Mouse (Mus musculus): Measurements from ENCODE around the gene Nhs. TPM values are rescaled to one million over a fixed set of nuclear protein-coding genes. Genes with fewer than 3 reads are reported as not detected.

The Nhs gene
- total and polyA plus RNA-seq, 2 experiments, result 0.01 to 0.09 TPM

DNA sequence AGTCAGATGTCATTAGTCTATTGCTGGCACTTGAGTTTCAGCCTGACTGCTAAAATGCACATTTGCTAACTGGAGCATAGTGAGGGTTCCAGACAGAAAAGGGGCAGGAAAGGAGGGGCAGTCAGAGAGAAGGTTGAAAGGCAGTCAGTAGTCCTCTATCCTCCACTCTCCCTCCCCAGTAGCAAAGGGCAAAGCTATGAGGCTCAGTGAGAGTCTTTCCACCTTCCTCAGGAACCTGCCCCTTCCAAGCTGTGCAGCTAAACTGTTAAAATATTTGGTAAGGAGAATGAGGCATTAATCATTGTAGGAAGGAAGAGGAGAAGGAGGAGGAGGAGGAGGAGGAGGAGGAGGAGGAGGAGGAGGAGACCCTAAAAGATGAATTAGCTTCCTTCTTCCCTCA is 115.4 kb downstream of the Nhs start:
- TF ChIP-seq CTCF (IDR thresholded peaks at IDR 0.05; ENCODE audit: low read depth, low read length) (no peak), POLR2A (IDR thresholded peaks at IDR 0.05; ENCODE audit: extremely low read depth, insufficient read depth, low read length) (no peak)
- no peaks in the 10 kb centered on the region for H3K79me2 ChIP-seq (ENCODE audit: control insufficient read depth, insufficient read depth, low read length)
- H3K27ac ChIP-seq (replicated peaks; ENCODE audit: insufficient read depth, low read depth, low read length), result no peak overlapping the region

DNA sequence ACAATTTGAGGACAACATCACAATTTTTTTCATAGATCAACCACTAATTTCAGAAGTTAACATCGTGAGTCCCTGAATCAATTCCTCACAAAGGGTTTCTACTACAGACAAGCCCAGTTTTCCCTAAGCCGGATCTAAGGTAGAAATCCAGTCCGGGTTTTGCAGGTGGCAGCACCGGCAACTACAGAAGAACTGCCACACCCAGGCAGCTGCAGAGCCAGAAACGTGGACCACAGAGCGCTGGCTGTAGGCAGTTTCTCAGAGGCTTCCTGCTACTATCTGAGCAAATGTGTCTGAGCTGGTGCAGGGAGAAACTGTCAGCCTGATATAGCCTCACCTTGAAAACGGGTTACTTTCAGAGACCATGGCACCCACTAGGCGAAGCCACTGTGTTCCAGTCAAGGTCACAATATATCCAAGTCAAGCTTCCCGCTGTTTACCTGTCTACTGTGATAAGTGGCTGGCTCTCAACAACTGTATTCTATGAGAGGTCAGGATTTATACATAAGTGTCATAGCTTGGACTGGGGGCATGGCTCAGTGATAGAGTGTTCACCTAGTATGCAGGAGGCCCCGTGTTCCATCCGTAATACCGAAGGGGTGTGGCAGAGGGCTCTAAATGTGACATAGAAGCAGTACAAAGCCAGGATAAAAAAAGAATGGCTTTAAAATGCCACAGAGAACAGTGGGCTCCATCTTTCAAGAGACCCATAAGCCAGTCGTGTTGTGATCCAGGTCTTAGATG is 134.1 kb downstream of the Nhs start:
- TF ChIP-seq CTCF (IDR thresholded peaks at IDR 0.05; ENCODE audit: low read depth, low read length), result no peak
- no peak for TF ChIP-seq POLR2A (IDR thresholded peaks at IDR 0.05; ENCODE audit: extremely low read depth, insufficient read depth, low read length)
- Histone ChIP-seq H3K9ac (ENCODE audit: low read depth, low read length) (no peak overlapping the region), H3K27ac (replicated peaks; ENCODE audit: insufficient read depth, low read depth, low read length) (no peak overlapping the region), H3K79me2 (ENCODE audit: control insufficient read depth, insufficient read depth, low read length) (no peaks in the 10 kb centered on the region), H3K4me3 (ENCODE audit: insufficient read depth, low read depth, low read length) (no peak overlapping the region), H3K36me3 (ENCODE audit: control insufficient read depth, insufficient read depth, low read length) (no peaks in the 10 kb centered on the region), H3K27me3 (ENCODE audit: control insufficient read depth, insufficient read depth, low read length) (no peaks in the 10 kb centered on the region), H3K4me1 (ENCODE audit: control insufficient read depth, insufficient read depth, low read length) (no peaks in the 10 kb centered on the region)
- WGBS, result 29% methylated on average over 13 of the region's 13 CpGs
- peak; percentile 17 for DNase-seq (ENCODE audit: extremely low read depth, low read depth, low spot score)

More for the DNA sequence above, 115.4 kb downstream of the Nhs start:
- Histone ChIP-seq H3K4me1 (ENCODE audit: control insufficient read depth, insufficient read depth, low read length) (no peaks in the 10 kb centered on the region), H3K4me3 (ENCODE audit: insufficient read depth, low read depth, low read length) (no peak overlapping the region), H3K27me3 (ENCODE audit: control insufficient read depth, insufficient read depth, low read length) (no peaks in the 10 kb centered on the region), H3K9ac (ENCODE audit: low read depth, low read length) (no peak overlapping the region), H3K36me3 (ENCODE audit: control insufficient read depth, insufficient read depth, low read length) (no peaks in the 10 kb centered on the region)
- no peak for DNase-seq (ENCODE audit: extremely low read depth, low read depth, low spot score)

DNA sequence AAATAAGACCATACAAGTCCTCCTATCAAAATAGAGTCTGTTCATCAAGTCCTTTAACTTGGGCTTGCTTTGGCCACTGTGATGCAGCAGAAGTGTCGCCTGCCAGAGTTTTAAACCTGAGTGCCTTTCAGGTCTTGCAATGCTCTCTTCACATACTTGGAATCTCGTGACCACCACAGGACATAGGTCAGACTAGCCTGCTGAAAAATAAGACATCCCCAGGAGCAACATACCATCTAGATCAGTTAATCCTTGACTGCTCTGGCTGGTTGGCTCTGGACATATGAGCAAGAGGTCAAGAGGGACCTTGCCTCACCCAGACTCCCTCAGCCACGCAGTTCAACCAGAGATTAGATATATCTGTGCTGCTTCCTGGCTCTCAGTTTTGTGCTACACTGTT is 137.8 kb downstream of the Nhs start:
- H3K27ac ChIP-seq (replicated peaks; ENCODE audit: insufficient read depth, low read depth, low read length), result no peak overlapping the region
- H3K9ac ChIP-seq (ENCODE audit: low read depth, low read length), result no peak overlapping the region
- TF ChIP-seq CTCF (IDR thresholded peaks at IDR 0.05; ENCODE audit: low read depth, low read length) (no peak), POLR2A (IDR thresholded peaks at IDR 0.05; ENCODE audit: extremely low read depth, insufficient read depth, low read length) (no peak)
- H3K4me3 ChIP-seq (ENCODE audit: insufficient read depth, low read depth, low read length), result no peak overlapping the region
- H3K4me1 ChIP-seq (ENCODE audit: control insufficient read depth, insufficient read depth, low read length), result no peaks in the 10 kb centered on the region
- no peaks in the 10 kb centered on the region for H3K27me3 ChIP-seq (ENCODE audit: control insufficient read depth, insufficient read depth, low read length)
- no peak for DNase-seq (ENCODE audit: extremely low read depth, low read depth, low spot score)
- H3K79me2 ChIP-seq (ENCODE audit: control insufficient read depth, insufficient read depth, low read length), result no peaks in the 10 kb centered on the region
- H3K36me3 ChIP-seq (ENCODE audit: control insufficient read depth, insufficient read depth, low read length), result no peaks in the 10 kb centered on the region
- 84% methylated on average over 3 of the region's 3 CpGs for WGBS

DNA sequence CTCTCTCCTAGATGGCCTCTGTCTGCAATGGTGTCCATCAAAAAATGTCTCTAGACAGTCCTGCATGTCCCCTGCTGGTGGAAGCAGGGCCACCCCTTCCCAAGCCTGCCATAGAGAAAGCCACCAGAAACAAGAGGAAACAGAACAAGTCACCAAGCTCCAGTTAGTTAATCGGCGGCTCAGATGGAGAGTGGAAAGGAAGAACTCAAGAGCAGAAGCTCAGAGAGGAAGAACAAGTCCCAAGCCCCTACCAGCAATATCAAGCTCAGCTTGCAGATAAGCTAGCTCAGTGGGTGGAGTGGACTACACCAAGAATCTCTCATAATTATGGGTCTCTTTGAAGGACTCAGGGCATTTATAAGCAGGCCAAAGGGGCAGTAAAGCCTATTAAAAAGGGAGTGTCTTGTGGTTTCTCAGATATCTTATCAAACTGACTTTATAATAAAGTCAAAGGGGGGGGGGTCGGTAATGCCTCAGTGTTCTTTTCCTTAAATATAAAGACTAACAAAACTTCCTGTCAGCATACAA is 139.4 kb downstream of the Nhs start:
- no peak overlapping the region for H3K4me3 ChIP-seq (ENCODE audit: insufficient read depth, low read depth, low read length)
- no peak overlapping the region for H3K9ac ChIP-seq (ENCODE audit: low read depth, low read length)
- no peak overlapping the region for H3K27ac ChIP-seq (replicated peaks; ENCODE audit: insufficient read depth, low read depth, low read length)
- WGBS, result 82% methylated on average over 3 of the region's 3 CpGs
- TF ChIP-seq POLR2A (IDR thresholded peaks at IDR 0.05; ENCODE audit: extremely low read depth, insufficient read depth, low read length), result no peak
- TF ChIP-seq CTCF (IDR thresholded peaks at IDR 0.05; ENCODE audit: low read depth, low read length), result no peak
- H3K36me3 ChIP-seq (ENCODE audit: control insufficient read depth, insufficient read depth, low read length), result no peaks in the 10 kb centered on the region
- no peaks in the 10 kb centered on the region for H3K79me2 ChIP-seq (ENCODE audit: control insufficient read depth, insufficient read depth, low read length)
- no peaks in the 10 kb centered on the region for H3K4me1 ChIP-seq (ENCODE audit: control insufficient read depth, insufficient read depth, low read length)
- no peak for DNase-seq (ENCODE audit: extremely low read depth, low read depth, low spot score)
- no peaks in the 10 kb centered on the region for H3K27me3 ChIP-seq (ENCODE audit: control insufficient read depth, insufficient read depth, low read length)

DNA sequence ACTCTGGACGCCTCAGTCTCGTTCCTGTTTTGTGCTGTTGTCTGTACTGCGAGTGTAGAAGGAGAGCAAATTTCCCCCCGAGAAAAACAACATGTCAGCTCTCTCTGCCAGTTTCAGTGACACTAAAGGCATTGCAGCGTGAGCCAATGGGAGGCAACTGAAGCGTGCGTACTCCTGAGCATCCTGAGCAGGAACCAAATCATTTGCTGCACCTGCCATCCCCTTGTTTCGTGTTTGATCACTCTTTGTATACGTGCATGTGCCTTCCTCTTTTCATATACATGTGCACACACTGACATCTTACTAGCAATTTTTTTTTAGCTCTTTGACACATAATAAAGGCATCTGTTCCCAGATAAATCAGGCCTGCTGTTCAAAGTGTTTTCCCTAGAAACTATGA is 142.1 kb downstream of the Nhs start:
- 55% methylated on average over 9 of the region's 9 CpGs for WGBS
- H3K4me1 ChIP-seq (ENCODE audit: control insufficient read depth, insufficient read depth, low read length), result no peaks in the 10 kb centered on the region
- H3K36me3 ChIP-seq (ENCODE audit: control insufficient read depth, insufficient read depth, low read length), result no peaks in the 10 kb centered on the region
- no peak overlapping the region for H3K27ac ChIP-seq (replicated peaks; ENCODE audit: insufficient read depth, low read depth, low read length)
- no peaks in the 10 kb centered on the region for H3K79me2 ChIP-seq (ENCODE audit: control insufficient read depth, insufficient read depth, low read length)
- H3K4me3 ChIP-seq (ENCODE audit: insufficient read depth, low read depth, low read length), result no peak overlapping the region
- H3K9ac ChIP-seq (ENCODE audit: low read depth, low read length), result no peak overlapping the region
- no peak for TF ChIP-seq POLR2A (IDR thresholded peaks at IDR 0.05; ENCODE audit: extremely low read depth, insufficient read depth, low read length)
- no peak for TF ChIP-seq CTCF (IDR thresholded peaks at IDR 0.05; ENCODE audit: low read depth, low read length)
- no peak for DNase-seq (ENCODE audit: extremely low read depth, low read depth, low spot score)
- no peaks in the 10 kb centered on the region for H3K27me3 ChIP-seq (ENCODE audit: control insufficient read depth, insufficient read depth, low read length)

DNA sequence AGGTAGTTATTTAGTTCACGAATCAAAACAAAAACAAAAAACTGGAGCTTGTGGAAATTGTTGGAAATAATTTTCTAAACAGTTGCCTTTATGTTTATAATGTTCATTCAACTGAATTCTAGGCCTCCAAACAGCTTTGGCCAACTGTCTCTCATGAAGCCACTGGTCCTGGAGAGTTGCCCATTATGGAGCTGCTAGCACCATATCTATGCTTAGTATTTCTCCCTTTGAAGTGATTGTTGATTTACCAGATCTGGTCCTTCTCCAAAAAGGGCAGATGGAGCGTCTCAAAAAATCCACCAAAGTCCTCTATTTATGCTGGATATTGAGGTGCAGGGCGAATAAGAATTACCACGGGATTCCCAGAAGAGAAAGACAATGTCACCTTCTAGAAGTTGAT is 147.0 kb downstream of the Nhs start:
- Histone ChIP-seq H3K27ac (replicated peaks; ENCODE audit: insufficient read depth, low read depth, low read length) (no peak overlapping the region), H3K79me2 (ENCODE audit: control insufficient read depth, insufficient read depth, low read length) (no peaks in the 10 kb centered on the region), H3K36me3 (ENCODE audit: control insufficient read depth, insufficient read depth, low read length) (no peaks in the 10 kb centered on the region), H3K27me3 (ENCODE audit: control insufficient read depth, insufficient read depth, low read length) (no peaks in the 10 kb centered on the region), H3K4me3 (ENCODE audit: insufficient read depth, low read depth, low read length) (no peak overlapping the region), H3K4me1 (ENCODE audit: control insufficient read depth, insufficient read depth, low read length) (no peaks in the 10 kb centered on the region), H3K9ac (ENCODE audit: low read depth, low read length) (no peak overlapping the region)
- 93% methylated on average over 4 of the region's 4 CpGs for WGBS
- no peak for TF ChIP-seq POLR2A (IDR thresholded peaks at IDR 0.05; ENCODE audit: extremely low read depth, insufficient read depth, low read length)
- no peak for TF ChIP-seq CTCF (IDR thresholded peaks at IDR 0.05; ENCODE audit: low read depth, low read length)
- DNase-seq (ENCODE audit: extremely low read depth, low read depth, low spot score), result no peak
